Mouse (Mus musculus) embryonic facial prominence, embryonic 12.5 days (tissue): ENCODE data around the gene Cage1. TPM values are rescaled to one million over a fixed set of nuclear protein-coding genes. Genes with fewer than 3 reads are reported as not detected.

Source experiments
- ATAC-seq: fragments of 200-750 bp; cut with Nextera tagmentation; 2 replicates; pipeline ENCODE4 v1.8.0; 2017; ENCODE audit not compliant: insufficient number of reproducible peaks, insufficient read depth, low FRiP score, low TSS enrichment
- H3K27ac ChIP-seq: fragments of 300-500 bp; sonication (generic); 2 replicates; pipeline ENCODE4 v1.5.1; 2016; ENCODE audit warnings: mild to moderate bottlenecking
- H3K27me3 ChIP-seq: fragments of 300-500 bp; sonication (generic); 2 replicates; pipeline ENCODE4 v1.6.1; 2016; ENCODE audit warnings: mild to moderate bottlenecking, moderate library complexity
- H3K36me3 ChIP-seq: fragments of 300-500 bp; sonication (generic); 2 replicates; pipeline ENCODE4 v1.6.1; 2016; ENCODE audit warnings: mild to moderate bottlenecking
- H3K4me1 ChIP-seq: fragments of 300-500 bp; sonication (generic); 2 replicates; pipeline ENCODE4 v1.6.1; 2016
- H3K4me2 ChIP-seq: fragments of 300-500 bp; sonication (generic); replicated peaks from 2 replicates; pipeline ENCODE4 v1.6.1; 2016; ENCODE audit warnings: mild to moderate bottlenecking, moderate library complexity
- H3K4me3 ChIP-seq: fragments of 300-500 bp; sonication (generic); 2 replicates; pipeline ENCODE4 v1.5.1; 2016; ENCODE audit warnings: mild to moderate bottlenecking
- H3K9ac ChIP-seq: fragments of 300-500 bp; sonication (generic); 2 replicates; pipeline ENCODE4 v1.6.1; 2016; ENCODE audit warnings: mild to moderate bottlenecking, moderate library complexity
- H3K9me3 ChIP-seq: fragments of 300-500 bp; sonication (generic); 2 replicates; pipeline ENCODE4 v1.6.1; 2016; ENCODE audit warnings: mild to moderate bottlenecking, moderate library complexity
- WGBS: fragments of 180-500 bp; shearing (Covaris S2); methylation state at CpG from one replicate; pipeline ENCODE4 v1.1.7; 2016; 5-methylcytosine and 5-hydroxymethylcytosine counted together
- microRNA-seq: library from miRNA; unstranded; fragments of <30 nt; microRNA quantifications from one replicate; pipeline ENCODE4, GENCODE M21; 2017
- polyA plus RNA-seq: library from polyadenylated mRNA; unstranded; fragments of >200 nt; fragmentation: Nextera tagmentation; extraction: Ambion mirVana; gene quantifications from 2 replicates; pipeline ENCODE4 v1.2.1, GENCODE M21; 2016

Gene Cage1
- polyA plus RNA-seq, 1 experiment from 2014 or later, result 1.2 TPM

GRCm38 (mm10) chr13:37963354-37964007 is 73.4 kb downstream of the Cage1 start:
- H3K4me3 ChIP-seq, result peak overlapping the region; percentile 35
- H3K9ac ChIP-seq, result peak overlapping the region; percentile 41
- 1% methylated on average over 12 of the region's 12 CpGs for WGBS
- ATAC-seq, result no peak
- H3K27ac ChIP-seq, result no peak overlapping the region
- no peaks in the 10 kb centered on the region for H3K36me3 ChIP-seq
- peak overlapping the region; percentile 54 for H3K4me2 ChIP-seq
- H3K9me3 ChIP-seq, result no peaks in the 10 kb centered on the region
- no peaks in the 10 kb centered on the region for H3K27me3 ChIP-seq
- peaks cover 27% of the 10 kb centered on the region for H3K4me1 ChIP-seq

DNA sequence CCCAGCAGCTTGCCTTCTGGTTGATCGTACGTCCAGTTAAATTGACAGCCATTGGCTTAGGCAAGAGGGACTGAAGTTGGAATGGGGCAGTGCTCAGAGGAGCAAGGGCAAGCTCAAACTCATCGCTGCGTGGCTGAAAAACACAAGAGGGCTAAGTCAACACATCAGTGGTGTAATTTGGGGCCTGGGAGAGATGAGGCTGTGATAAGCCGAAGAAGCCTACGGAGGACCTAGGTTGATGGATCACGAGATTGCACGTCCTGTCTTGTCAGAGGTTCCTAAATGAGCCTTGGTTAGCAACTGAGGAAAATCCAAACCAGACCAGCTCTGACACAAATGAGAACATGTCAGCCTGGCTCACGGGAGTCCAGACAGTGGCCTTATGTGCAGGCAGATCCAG is 74.3 kb downstream of the Cage1 start:
- Histone ChIP-seq H3K36me3 (no peaks in the 10 kb centered on the region), H3K4me2 (no peak overlapping the region), H3K9me3 (no peaks in the 10 kb centered on the region), H3K27ac (no peak overlapping the region), H3K27me3 (no peaks in the 10 kb centered on the region), H3K4me1 (peaks cover 26% of the 10 kb centered on the region), H3K4me3 (no peak overlapping the region), H3K9ac (no peak overlapping the region)
- ATAC-seq, result no peak
- WGBS, result 82% methylated on average over 9 of the region's 9 CpGs

DNA sequence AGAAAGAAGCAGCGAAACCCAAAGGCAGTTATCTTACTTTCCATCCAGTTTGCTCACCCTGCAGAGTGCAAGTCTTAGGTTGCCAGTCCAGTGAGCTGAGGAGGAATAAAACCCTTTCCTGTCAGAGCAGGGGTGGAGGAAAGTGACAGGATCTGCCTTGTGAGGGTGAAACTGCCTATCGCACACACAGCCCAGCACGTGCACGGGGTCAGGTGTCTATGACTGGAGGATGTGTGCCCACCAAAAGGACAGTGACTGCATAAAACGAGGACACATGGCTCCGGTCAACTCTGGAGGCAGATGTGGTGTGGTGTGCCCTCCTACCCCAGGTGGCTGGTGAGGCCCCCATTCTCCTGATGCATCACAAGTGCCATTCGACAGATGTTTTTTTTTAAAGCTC is 76.9 kb downstream of the Cage1 start:
- Histone ChIP-seq H3K9ac (no peak overlapping the region), H3K4me1 (peaks cover 11% of the 10 kb centered on the region; the same call in 1 of the 2 replicates), H3K4me3 (no peak overlapping the region), H3K36me3 (no peaks in the 10 kb centered on the region), H3K4me2 (no peak overlapping the region), H3K27ac (no peak overlapping the region), H3K9me3 (no peaks in the 10 kb centered on the region), H3K27me3 (no peaks in the 10 kb centered on the region)
- 89% methylated on average over 7 of the region's 7 CpGs for WGBS
- ATAC-seq, result no peak

DNA sequence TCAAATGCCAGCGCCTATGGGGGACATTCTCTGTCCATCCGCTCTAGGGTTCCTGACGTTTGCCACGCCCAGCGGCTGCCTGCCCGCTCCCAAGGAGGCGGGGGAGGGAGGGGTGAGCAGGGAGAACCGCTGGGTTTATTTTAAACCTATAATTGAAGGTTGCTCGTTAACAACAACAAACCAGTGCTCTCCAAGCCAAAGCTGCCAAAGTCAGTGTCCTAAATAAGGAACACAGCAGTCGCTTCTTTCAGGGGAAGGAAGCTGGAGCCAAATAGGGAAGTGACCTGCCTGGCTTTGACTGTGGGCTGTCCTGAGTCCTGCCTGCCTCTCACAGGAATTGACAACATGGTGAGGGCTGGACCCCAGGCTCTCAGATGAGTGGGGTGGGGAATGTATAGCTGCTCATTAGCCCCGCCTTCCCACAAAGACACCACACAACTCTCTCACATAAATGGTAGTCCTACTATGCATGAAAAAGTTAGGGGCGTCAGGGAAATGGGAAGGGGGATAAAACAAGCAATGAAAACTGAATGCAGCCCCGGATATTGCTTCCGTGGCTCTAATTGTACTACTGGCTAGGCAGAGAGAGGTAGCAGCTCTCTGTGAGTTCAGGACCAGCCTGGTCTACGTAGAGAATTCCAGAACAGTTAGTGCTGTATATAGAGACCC is 77.5 kb downstream of the Cage1 start:
- no peak overlapping the region for H3K4me2 ChIP-seq
- ATAC-seq, result no peak
- 76% methylated on average over 15 of the region's 15 CpGs for WGBS

DNA sequence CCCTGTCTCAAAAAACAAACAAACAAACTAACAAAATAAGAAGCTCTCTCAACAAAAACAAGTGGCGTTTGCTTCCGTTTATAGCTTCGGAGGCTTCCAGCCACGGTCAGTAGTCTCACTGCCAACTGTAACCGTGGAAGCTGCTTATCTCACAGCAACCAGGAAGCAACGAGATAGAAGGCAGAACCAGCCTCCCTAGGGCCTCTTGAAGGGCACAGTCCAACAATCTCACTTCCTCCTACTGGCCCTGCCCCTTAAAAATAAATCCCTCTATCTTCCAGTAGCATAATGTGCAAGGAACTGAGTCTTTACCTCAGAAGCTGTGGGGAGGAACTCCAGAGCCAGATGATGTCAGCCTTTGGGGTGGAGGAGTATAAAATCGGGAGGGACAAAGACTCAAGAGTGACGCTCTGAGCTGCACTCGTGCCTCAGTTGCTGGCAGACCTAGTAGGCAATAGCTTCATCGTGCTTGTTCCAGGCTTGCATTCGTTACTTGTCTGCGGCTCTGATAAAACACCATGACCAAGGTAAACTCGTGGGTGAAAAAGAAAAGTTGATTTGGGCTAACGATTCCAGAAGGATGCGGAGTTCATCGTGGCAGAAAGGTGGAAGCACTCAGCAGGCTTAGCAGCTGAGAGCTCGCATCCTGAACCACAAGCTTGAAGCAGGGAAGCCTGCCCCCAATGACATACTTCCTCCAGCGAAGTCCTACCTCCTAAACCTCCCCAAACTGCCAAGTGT is 78.2 kb downstream of the Cage1 start:
- WGBS, result 90% methylated on average over 18 of the region's 18 CpGs
- H3K27ac ChIP-seq, result no peak overlapping the region
- no peaks in the 10 kb centered on the region for H3K36me3 ChIP-seq
- no peaks in the 10 kb centered on the region for H3K27me3 ChIP-seq
- no peaks in the 10 kb centered on the region for H3K9me3 ChIP-seq
- H3K4me2 ChIP-seq, result no peak overlapping the region
- ATAC-seq, result no peak
- no peak overlapping the region for H3K9ac ChIP-seq
- H3K4me3 ChIP-seq, result no peak overlapping the region
- no peaks in the 10 kb centered on the region for H3K4me1 ChIP-seq

More for the DNA sequence above, 77.5 kb downstream of the Cage1 start:
- Histone ChIP-seq H3K4me1 (peaks cover 6% of the 10 kb centered on the region; the same call in 1 of the 2 replicates), H3K9ac (no peak overlapping the region), H3K9me3 (no peaks in the 10 kb centered on the region), H3K27ac (no peak overlapping the region), H3K36me3 (no peaks in the 10 kb centered on the region), H3K4me3 (no peak overlapping the region), H3K27me3 (no peaks in the 10 kb centered on the region)

Small RNAs within 50 kb of the gene (microRNA-seq; reads per million reads assigned to microRNA genes)
- gene Gm27387, result not detected

Other genes with a start within 250 kb of the Cage1 start
- gene Ssr1, start 42.9 kb downstream of the Cage1 start, polyA plus RNA-seq, result 119 and 135 TPM in 2 replicates
- gene Riok1, start 74 bp downstream of the Cage1 start, polyA plus RNA-seq, result 62.4 and 62.5 TPM in 2 replicates
- 7.2 and 7.6 TPM in 2 replicates for gene Dsp, start 114.2 kb upstream of the Cage1 start, polyA plus RNA-seq
- gene Snrnp48, start 167.9 kb upstream of the Cage1 start, polyA plus RNA-seq, result 40.5 TPM in 2 replicates